Mouse (Mus musculus) liver, postnatal 0 days (tissue): ENCODE results near the gene Ninj2. TPM values are rescaled to one million over a fixed set of nuclear protein-coding genes. Genes with fewer than 3 reads are reported as not detected.

Experiments
- ATAC-seq: fragments of 200-750 bp; cut with Nextera tagmentation; 2 replicates; pipeline ENCODE4 v1.8.0; 2017; ENCODE audit warnings: mild to moderate bottlenecking, moderate library complexity
- DNase-seq: peaks from one replicate; pipeline ENCODE4 v3.0.0-alpha.2; 2016
- H3K27ac ChIP-seq: fragments of 300-500 bp; sonication (generic); 2 replicates; pipeline ENCODE4 v1.5.1; 2014; ENCODE audit warnings: antibody characterized with exemption, moderate library complexity, mild to moderate bottlenecking, low read depth
- H3K27me3 ChIP-seq: fragments of 300-500 bp; sonication (generic); 2 replicates; pipeline ENCODE4 v1.6.1; 2014; ENCODE audit warnings: low read length, control low read depth, mixed read lengths; ENCODE audit not compliant: insufficient read depth
- H3K36me3 ChIP-seq: fragments of 300-500 bp; sonication (generic); replicated peaks from 2 replicates; pipeline ENCODE4 v1.6.1; 2014; ENCODE audit warnings: mild to moderate bottlenecking, control low read depth, low read length, moderate library complexity, mixed read lengths; ENCODE audit not compliant: insufficient read depth
- H3K4me1 ChIP-seq: fragments of 300-500 bp; sonication (generic); 2 replicates; pipeline ENCODE4 v1.6.1; 2014; ENCODE audit warnings: antibody characterized with exemption, mild to moderate bottlenecking, control low read depth; ENCODE audit not compliant: insufficient read depth
- H3K4me2 ChIP-seq: fragments of 300-500 bp; sonication (generic); 2 replicates; pipeline ENCODE4 v1.6.1; 2014; ENCODE audit warnings: low read depth, mild to moderate bottlenecking, low read length, moderate library complexity, mixed read lengths
- H3K4me3 ChIP-seq: fragments of 300-500 bp; sonication (generic); 2 replicates; pipeline ENCODE4 v1.5.1; 2014; ENCODE audit warnings: low read depth, low read length
- H3K9ac ChIP-seq: fragments of 300-500 bp; sonication (generic); replicated peaks from 2 replicates; pipeline ENCODE4 v1.6.1; 2014; ENCODE audit warnings: mild to moderate bottlenecking, moderate library complexity
- H3K9me3 ChIP-seq: fragments of 300-500 bp; sonication (generic); 2 replicates; pipeline ENCODE4 v1.6.1; 2016; ENCODE audit warnings: mild to moderate bottlenecking, control low read depth, low read length, mixed read lengths
- CTCF ChIP-seq: sonication (generic); IDR thresholded peaks from 2 replicates; pipeline ENCODE4 v1.5.1; 2016; ENCODE audit warnings: antibody characterized with exemption, low read depth
- EP300 ChIP-seq: IDR thresholded peaks from 2 replicates; pipeline ENCODE4 v1.6.1; 2016; ENCODE audit warnings: antibody characterized with exemption, low read depth, mild to moderate bottlenecking
- WGBS: fragments of 180-500 bp; shearing (Covaris S2); extraction: QIAGEN DNeasy Blood & Tissue Kit; methylation state at CpG from one replicate; pipeline ENCODE4 v1.1.7; 2014; ENCODE audit not compliant: insufficient replicate concordance; 5-methylcytosine and 5-hydroxymethylcytosine counted together
- polyA plus RNA-seq: library from polyadenylated mRNA; unstranded; fragments of >200 nt; fragmentation: Nextera tagmentation; extraction: Ambion mirVana; gene quantifications from 2 replicates; pipeline ENCODE4 v1.2.1, GENCODE M21; 2015

The Ninj2 gene
- polyA plus RNA-seq, 1 experiment from 2014 or later = 0.31 TPM

DNA sequence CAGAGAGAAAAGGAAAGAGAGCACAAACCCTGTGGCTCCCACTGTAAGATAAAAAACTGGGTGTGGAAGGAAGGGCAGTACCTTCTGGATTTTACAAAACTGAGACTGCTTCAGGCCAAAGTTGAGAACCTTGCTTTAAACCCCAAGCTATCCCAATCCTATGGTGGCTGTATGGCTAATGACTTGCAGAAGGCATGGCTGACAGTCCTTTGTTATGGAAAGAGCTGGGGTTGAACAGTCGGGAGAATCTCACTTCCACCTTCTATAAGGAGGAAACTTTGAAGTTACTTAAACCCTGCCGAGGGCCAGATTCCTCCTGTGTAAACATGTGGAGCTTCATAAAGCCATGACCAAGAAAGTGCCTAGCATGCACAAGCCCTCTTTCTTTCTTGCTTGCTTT is 28.5 kb upstream of the Ninj2 start:
- Histone ChIP-seq H3K36me3 (no peaks in the 10 kb centered on the region), H3K9me3 (no peaks in the 10 kb centered on the region), H3K9ac (no peak overlapping the region), H3K27ac (no peak overlapping the region), H3K4me1 (no peaks in the 10 kb centered on the region), H3K27me3 (no peaks in the 10 kb centered on the region), H3K4me3 (no peak overlapping the region), H3K4me2 (no peak overlapping the region)
- WGBS = 43% methylated on average over 2 of the region's 2 CpGs
- TF ChIP-seq EP300 (no peak), CTCF (no peak)
- no peak for ATAC-seq
- DNase-seq = no peak

DNA sequence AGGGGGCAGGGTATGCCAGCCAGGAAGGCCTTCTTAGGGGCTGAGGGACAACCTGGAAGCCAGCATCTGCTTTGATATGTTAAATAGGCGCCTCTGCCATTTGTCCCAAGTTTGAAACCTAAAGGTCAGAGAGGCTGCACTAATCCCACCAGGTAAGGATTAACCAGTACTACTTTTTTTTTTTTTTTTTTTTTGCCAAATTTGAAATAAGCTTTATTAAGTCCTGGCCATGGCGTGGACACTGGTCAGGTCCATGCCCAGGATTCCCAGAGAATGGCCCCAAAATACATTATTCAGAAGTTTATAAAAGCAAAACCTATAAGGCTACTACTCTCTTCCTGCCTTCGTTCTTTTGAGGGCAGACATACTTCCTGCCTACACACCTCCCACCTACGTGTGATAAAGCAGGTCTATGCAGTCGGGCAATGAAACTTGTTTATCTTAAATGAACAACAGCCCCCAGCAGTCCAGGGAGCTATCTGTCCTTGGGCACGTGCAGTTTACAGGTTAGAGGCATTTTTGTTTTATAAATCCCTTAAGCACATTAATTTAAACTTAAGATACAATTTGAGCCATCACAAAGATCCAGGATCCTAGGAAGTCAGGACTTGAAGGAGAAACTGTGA is 27.5 kb upstream of the Ninj2 start:
- no peak overlapping the region for H3K9ac ChIP-seq
- H3K4me3 ChIP-seq = no peak overlapping the region
- H3K9me3 ChIP-seq = no peaks in the 10 kb centered on the region
- 49% methylated on average over 6 of the region's 6 CpGs for WGBS
- no peaks in the 10 kb centered on the region for H3K27me3 ChIP-seq
- no peaks in the 10 kb centered on the region for H3K36me3 ChIP-seq
- H3K27ac ChIP-seq = no peak overlapping the region
- H3K4me2 ChIP-seq = no peak overlapping the region
- no peak for ATAC-seq
- DNase-seq = no peak
- TF ChIP-seq EP300 = no peak
- no peaks in the 10 kb centered on the region for H3K4me1 ChIP-seq

DNA sequence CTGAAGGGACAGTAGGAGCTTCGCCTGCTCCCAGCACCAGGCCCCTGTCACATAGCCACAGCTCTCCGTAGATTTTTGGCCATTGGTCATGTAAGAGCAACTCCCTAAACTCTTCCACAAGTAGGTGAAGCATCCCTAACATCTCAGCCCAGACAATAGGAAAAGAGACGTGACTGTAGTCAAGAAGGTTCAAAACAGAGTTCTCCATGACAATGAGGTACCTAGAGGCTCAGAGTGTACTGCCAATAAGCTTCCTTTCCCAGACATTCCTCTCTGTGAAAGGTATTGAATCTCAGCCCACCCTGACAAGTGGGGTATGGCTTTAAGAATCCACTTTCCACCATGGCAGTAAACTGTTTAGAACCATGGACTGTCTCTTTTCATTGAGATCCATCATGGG is 23.6 kb upstream of the Ninj2 start:
- TF ChIP-seq CTCF (no peak), EP300 (no peak)
- ATAC-seq = no peak
- no peak overlapping the region for H3K4me3 ChIP-seq
- no peak overlapping the region for H3K4me2 ChIP-seq
- no peak overlapping the region for H3K27ac ChIP-seq
- no peaks in the 10 kb centered on the region for H3K4me1 ChIP-seq
- WGBS = 79% methylated on average over 3 of the region's 3 CpGs
- no peaks in the 10 kb centered on the region for H3K27me3 ChIP-seq
- H3K9ac ChIP-seq = no peak overlapping the region
- H3K36me3 ChIP-seq = no peaks in the 10 kb centered on the region
- DNase-seq = no peak
- H3K9me3 ChIP-seq = no peaks in the 10 kb centered on the region

DNA sequence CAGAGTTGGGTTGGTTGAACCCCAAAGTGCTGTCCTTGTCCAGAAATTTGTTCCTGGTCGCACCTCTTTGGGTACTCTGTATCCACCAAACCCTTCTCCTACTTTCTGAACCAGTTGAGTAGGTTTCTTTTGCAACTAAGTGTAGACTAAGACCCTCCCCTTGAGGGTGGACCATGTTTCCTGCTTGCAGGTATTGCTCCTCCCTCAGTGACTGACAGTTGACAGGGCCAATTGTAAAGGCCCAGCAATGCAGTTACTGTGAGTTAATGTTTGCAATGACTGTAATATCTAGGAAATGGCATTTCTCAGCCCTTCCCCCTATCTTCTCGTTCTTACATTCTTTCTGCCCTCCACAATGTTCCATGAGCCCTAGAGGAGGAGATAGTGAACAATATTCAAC is 20.5 kb upstream of the Ninj2 start:
- WGBS = 75% methylated on average over 2 of the region's 2 CpGs
- Histone ChIP-seq H3K4me1 (peaks cover 2% of the 10 kb centered on the region; the same call in 1 of the 2 replicates), H3K4me3 (no peak overlapping the region), H3K27me3 (no peaks in the 10 kb centered on the region), H3K9me3 (no peaks in the 10 kb centered on the region), H3K36me3 (no peaks in the 10 kb centered on the region), H3K4me2 (no peak overlapping the region), H3K27ac (no peak overlapping the region), H3K9ac (no peak overlapping the region)
- ATAC-seq = no peak
- no peak for DNase-seq
- TF ChIP-seq CTCF (no peak), EP300 (no peak)

DNA sequence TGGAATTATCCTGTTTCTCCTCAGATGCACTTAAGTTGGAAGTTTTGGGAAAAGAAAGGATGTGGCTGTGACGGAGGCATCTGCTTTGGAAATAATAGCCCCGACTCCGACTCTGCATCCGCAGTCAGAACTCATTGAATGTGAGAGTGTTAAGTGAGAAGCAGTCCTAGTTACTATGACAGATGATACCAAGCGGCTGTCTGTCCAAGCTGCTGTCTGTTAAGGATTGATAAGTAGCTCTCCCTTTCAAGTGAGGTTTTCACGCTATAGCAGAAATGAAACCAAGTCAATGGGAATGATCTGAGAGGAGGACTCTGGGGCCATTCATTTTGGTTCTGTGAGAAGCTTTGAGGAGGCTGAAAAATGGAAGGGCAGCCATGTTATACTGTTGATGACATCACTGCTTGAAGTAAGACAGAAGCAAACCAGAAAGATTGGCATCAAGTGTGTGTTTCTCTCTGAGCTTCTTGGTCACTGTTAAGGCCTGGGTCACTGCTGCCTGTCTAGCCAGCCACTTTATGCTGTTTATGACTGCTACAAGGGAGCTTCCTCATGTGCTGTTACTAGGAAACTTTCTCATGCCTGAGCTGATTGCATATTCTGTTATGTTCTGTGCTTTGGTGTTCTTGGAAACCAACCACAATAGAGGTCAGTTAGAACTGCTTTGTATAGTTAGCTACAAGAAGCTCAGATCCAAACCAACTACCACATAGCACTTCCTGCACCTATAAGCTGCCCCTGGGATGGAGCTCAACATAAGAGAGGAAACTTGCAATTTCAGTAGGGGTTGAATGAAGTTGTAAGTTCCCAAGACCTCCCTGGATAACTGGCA is 16.3 kb upstream of the Ninj2 start:
- Histone ChIP-seq H3K9ac (no peak overlapping the region), H3K4me1 (peaks cover 2% of the 10 kb centered on the region; the same call in 1 of the 2 replicates), H3K36me3 (no peaks in the 10 kb centered on the region), H3K4me3 (no peak overlapping the region), H3K27me3 (no peaks in the 10 kb centered on the region), H3K4me2 (no peak overlapping the region), H3K9me3 (no peaks in the 10 kb centered on the region), H3K27ac (no peak overlapping the region)
- 66% methylated on average over 6 of the region's 6 CpGs for WGBS
- no peak for DNase-seq
- 0 out of 2 replicates have a peak, but pooled peaks have one; percentile 40 for ATAC-seq
- TF ChIP-seq EP300 (no peak), CTCF (no peak)

DNA sequence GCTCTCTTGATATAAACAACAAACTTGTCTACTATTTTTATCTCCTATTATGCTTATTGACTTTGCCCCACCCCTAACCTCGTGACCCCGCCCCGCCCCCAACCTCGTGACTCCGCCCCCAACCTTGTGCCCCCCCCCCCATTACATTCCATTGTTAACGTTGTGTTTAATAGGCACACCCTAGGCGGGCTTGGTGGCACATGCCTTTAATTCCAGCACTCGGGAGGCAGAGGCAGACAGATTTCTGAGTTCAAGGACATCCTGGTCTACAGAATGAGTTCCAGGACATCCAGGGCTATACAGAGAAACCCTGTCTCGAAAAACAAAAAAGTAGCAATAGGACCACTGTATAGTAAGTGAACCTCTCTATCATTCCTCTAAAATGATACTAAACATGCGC is 13.6 kb upstream of the Ninj2 start:
- TF ChIP-seq EP300 (no peak), CTCF (no peak)
- Histone ChIP-seq H3K4me2 (no peak overlapping the region), H3K4me1 (peaks cover 6% of the 10 kb centered on the region; the same call in 1 of the 2 replicates), H3K4me3 (no peak overlapping the region), H3K9ac (no peak overlapping the region), H3K36me3 (no peaks in the 10 kb centered on the region), H3K27ac (no peak overlapping the region), H3K9me3 (no peaks in the 10 kb centered on the region), H3K27me3 (no peaks in the 10 kb centered on the region)
- DNase-seq (no peak), ATAC-seq (no peak)
- 67% methylated on average over 10 of the region's 10 CpGs for WGBS
